Mouse (Mus musculus) liver, postnatal 0 days (tissue): ENCODE measurements around the gene Spop.

Source experiments
- CTCF ChIP-seq: sonication (generic); IDR thresholded peaks from 2 replicates; pipeline ENCODE4 v1.5.1; 2016; ENCODE audit warnings: antibody characterized with exemption, low read depth
- EP300 ChIP-seq: IDR thresholded peaks from 2 replicates; pipeline ENCODE4 v1.6.1; 2016; ENCODE audit warnings: antibody characterized with exemption, low read depth, mild to moderate bottlenecking

- TF ChIP-seq EP300 (no peak), CTCF (peak; percentile 100)
These were observed 106.7 kb downstream of the Spop start for GRCm38 (mm10) chr11:95520456-95521072.
